Mouse (Mus musculus) CD4-positive, CD25-positive, alpha-beta regulatory T cell (primary cell): Measurements from ENCODE around the gene Lce3e. TPM values are rescaled to one million over a fixed set of nuclear protein-coding genes. Genes with fewer than 3 reads are reported as not detected.

Source experiments
- polyA plus RNA-seq: library from polyadenylated mRNA; unstranded; fragments of 100-300 nt; shearing (Covaris generic); gene quantifications from one replicate; pipeline ENCODE4 v1.2.1, GENCODE M21; 2017

Gene Lce3e
- polyA plus RNA-seq = not detected

DNA sequence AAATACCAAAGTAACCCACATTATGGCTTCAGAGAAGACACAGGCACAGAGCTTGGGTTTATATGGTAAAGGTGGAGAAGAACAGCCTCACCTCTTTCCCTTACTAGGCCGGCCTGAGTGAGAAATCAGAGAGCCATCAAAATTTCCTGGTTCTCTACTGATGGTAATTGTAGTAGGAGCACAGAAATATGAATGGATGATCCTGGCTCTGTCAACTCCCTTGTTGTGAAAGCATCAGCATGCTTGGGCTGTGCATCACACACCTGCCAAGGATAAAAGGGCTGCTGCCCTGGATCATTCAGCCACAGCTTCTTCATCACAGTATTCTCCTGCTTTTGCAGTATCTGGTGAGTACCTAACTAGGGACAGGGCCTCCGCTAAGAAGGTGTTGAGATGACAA, at the start of gene Lce3e:
TSS of gene Lce3e (plus strand) at position 301 of the 400 bp plus-strand sequence.

DNA sequence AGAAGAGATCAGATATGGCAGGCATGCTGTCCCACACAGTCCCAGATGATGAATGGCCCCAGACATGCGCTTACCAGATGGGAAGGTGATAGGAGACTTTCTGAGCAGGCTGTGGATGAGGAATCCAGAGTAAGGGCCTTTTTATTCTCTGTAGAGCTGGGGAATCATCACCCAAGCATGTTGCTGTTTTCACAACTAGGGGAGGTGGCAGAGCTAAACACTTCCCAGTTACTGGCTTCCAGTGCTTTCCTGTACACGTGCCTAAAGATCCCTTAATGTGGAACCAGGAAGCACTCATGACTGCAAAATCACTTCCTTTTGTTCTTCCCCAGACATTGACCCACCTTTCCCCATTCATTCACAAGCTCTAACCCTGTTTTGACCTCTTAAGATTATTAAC, 40.7 kb upstream of the Lce3e start, which contains the start of gene Lce3a:
TSS of gene Lce3a (minus strand) at position 101 of the 400 bp plus-strand sequence.

GRCm38 (mm10) chr3:92932679-92933078, 34.2 kb upstream of the Lce3e start, which contains the start of gene Lce3b:
Lce3b (plus strand) TSS chr3:92932979.

DNA sequence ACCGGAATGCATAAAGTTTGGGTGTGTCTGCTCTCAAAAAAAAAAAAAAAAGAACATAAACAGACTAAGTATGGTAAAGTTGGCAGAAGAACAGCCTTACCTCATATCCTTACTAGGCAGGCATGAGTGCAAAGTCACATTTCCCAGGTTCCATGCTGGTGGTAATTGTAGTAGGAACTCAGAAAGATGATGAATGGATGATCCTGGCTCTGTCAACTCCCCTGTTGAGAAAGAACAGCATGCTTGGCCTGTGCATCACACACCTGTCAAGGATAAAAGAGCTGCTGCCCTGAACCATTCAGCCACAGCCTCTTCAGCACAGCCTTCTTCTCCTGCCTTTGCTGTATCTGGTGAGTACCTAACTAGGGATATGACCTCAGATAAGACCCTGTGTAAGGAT, 22.7 kb upstream of the Lce3e start, which contains the start of gene Lce3c:
TSS of gene Lce3c (plus strand) at position 301 of the 400 bp plus-strand sequence.

GRCm38 (mm10) chr3:92957090-92957489, 9.8 kb upstream of the Lce3e start, which contains the start of gene Lce3d:
Lce3d (plus strand) TSS chr3:92957390.

DNA sequence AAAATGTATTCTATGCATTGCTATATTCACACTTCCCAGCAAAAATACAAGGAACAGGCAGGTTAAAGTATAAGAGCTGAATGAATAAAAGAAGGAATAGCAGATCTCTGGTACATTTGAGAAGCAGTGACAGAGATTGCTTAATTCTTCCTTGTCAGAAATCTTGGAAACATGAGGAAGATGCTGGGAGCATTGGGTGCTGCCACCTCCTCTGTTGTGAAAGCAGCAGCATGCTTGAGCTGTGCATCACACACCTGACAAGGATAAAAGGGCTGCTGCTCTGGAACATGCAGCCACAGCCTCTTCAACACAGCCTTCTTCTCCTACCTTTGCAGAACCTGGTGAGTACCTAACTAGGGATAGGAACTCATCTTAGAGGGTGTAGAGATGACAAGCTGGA, 25.1 kb downstream of the Lce3e start, which contains the start of gene Lce3f:
TSS of gene Lce3f (plus strand) at position 301 of the 400 bp plus-strand sequence.

GRCm38 (mm10) chr3:93015460-93016104, 48.7 kb downstream of the Lce3e start, which contains the start of gene Crct1:
Crct1 (minus strand) TSS chr3:93015687.

Other genes starting within 250 kb of the Lce3e start
- not detected for gene Lce1f, start 246.7 kb upstream of the Lce3e start, polyA plus RNA-seq
- not detected for gene Gm38119, start 228.0 kb upstream of the Lce3e start, polyA plus RNA-seq
- not detected for gene Lce1g, start 214.7 kb upstream of the Lce3e start, polyA plus RNA-seq
- not detected for gene Lce1h, start 202.0 kb upstream of the Lce3e start, polyA plus RNA-seq
- gene Lce1i, start 188.2 kb upstream of the Lce3e start, polyA plus RNA-seq = not detected
- gene Lce1j, start 176.5 kb upstream of the Lce3e start, polyA plus RNA-seq = not detected
- gene Lce1k, start 159.2 kb upstream of the Lce3e start, polyA plus RNA-seq = not detected
- not detected for gene Kprp, start 139.8 kb upstream of the Lce3e start, polyA plus RNA-seq
- gene Lce1l, start 115.8 kb upstream of the Lce3e start, polyA plus RNA-seq = not detected
- gene 2310050C09Rik, start 96.8 kb upstream of the Lce3e start, polyA plus RNA-seq = not detected
- not detected for gene Lce3a, start 40.8 kb upstream of the Lce3e start, polyA plus RNA-seq
- not detected for gene Lce3b, start 34.1 kb upstream of the Lce3e start, polyA plus RNA-seq
- not detected for gene Lce3c, start 22.6 kb upstream of the Lce3e start, polyA plus RNA-seq
- not detected for gene Lce3d, start 9.7 kb upstream of the Lce3e start, polyA plus RNA-seq
- not detected for gene Lce3f, start 25.2 kb downstream of the Lce3e start, polyA plus RNA-seq
- not detected for gene Crct1, start 48.6 kb downstream of the Lce3e start, polyA plus RNA-seq
- gene Lce1m, start 52.0 kb downstream of the Lce3e start, polyA plus RNA-seq = not detected
- gene Gm4858, start 101.8 kb downstream of the Lce3e start, polyA plus RNA-seq = 0.28 TPM
- not detected for gene Crnn, start 177.7 kb downstream of the Lce3e start, polyA plus RNA-seq
- not detected for gene Flg2, start 230.2 kb downstream of the Lce3e start, polyA plus RNA-seq